Mouse (Mus musculus): Measurements from ENCODE around the gene Gm14525.
"Not testable (repeated sequence)": the region's sequence is repeated elsewhere in the genome, so short reads cannot be mapped to it uniquely, and the experiment has no call there.

The Gm14525 gene

DNA sequence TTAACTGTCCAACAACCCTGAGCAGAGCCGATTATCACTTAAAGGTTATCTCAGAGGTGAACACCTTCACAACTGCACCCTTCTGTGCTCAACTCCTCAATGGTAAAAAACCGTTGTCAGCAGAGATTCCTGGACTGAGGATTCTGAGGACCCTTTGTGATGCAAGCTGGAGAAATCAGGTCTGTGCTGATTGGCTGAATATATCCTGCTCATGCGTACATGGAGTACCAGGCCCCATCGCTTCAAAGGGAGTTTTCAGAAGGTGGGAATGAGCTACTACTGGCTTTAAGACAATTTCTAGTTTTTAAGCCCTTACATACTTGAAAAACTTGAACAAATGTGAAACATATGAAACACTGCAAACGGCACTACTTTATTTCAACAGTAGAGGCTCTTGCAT lies at the start of gene Gm14525:
Gm14525 (minus strand) TSS at position 101 of the 400 bp plus-strand sequence.
- in situ Hi-C loops (cut with MboI; ENCODE audit: low pct_unique_long_range_greater_than_20kb in 1 of 2, low sequenced_read_pairs in 2 of 2, unreplicated experiment in 1 of 2): not testable (repeated sequence)

Measured in mouse embryonic stem cell (cell line).